Mouse (Mus musculus): ENCODE results near the gene Ppp1r2.

- no peak for TF ChIP-seq GATA1 (IDR thresholded peaks at IDR 0.05; ENCODE audit: borderline replicate concordance, low read length)
- no peak for TF ChIP-seq FLI1 (IDR thresholded peaks at IDR 0.05; ENCODE audit: low read length)
These were observed 64.6 kb downstream of the Ppp1r2 start for GRCm38 (mm10) chr16:31210453-31210852.
